Mouse (Mus musculus): ENCODE measurements around the gene Pafah2.

Gene Pafah2

DNA sequence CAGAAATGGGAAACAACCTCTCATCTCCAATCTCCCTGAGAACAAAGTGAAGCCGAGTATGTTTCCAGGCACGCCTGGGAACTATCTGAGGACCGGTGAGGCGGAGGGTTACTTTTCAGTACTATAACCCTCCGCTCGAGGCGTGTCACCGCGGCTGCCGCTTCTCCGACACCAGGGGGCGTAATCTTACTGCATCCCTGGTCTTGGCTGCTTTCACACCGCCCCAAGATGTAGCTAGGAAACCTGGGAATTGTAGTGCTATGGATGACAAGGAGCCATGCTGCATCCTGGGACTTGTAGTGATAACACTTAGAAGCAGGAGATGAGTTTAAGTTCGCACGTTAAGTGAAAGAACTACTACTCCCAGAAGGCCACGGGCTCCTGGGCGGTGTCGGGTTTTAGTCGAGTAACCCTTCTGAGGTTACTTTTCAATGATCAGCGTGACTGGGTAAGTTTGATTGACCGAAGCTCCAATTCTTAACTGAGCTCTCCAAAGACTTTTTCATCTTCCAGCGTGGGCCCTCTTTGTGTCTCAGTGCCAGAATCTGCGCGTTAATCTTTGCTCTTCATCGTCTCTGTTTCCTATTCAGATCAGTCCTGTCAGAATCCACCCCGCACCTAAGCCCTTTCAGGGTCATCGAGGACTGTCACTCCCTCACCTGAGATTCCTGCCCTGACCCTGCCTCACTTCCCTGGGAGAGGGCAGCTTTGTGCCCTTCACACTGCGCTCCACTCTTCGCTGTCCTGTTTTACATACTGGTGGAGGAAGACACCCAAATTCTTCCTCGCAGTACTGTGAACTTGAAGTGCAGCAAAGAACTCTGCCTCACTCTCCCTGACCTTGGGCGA lies at the start of gene Pafah2:
Pafah2 (plus strand) TSS at position 344 of the 849 bp plus-strand sequence.
- DNase-seq, result peak; percentile 92 to 98

DNA sequence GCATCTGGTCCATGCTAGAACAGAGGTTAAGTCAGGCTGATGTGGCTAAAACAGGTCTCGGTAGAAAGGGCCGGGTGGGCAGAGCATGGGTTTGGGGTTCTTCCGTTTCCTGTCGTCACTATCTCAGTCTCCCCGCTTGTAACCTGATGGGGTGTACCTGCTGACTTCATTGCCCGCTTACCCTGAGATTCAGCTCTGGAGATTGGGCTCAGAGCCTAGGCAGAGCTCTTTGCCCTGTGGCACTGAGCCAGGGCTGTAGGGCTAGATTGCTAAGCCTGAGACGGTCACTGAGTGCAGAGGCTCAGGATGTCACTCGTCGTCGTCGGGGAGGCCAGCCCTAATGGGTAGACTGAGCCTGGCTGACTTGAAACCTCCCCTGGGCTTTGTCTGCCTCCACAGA lies 48.0 kb upstream of the Pafah2 start:
- peak; percentile 87 to 91 for DNase-seq

DNA sequence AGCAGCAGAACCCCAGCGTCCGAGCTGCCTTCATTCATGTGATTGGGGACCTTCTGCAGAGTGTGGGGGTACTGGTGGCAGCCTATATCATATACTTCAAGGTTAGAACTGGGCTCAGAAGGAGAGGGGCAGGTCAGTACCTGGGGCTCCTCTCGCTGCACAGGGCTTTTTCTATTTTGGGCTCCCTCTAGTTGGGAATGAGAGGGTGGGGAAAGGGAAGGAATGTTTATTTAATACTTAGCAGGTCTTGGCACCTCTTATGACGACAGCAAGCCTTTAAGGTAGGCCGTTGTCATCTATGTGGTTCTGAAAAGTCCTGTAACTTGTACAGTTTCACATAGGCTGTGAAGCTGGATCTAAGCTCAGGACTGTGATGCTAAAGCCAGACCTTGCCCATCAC lies 47.6 kb upstream of the Pafah2 start:
- DNase-seq, result no peak

DNA sequence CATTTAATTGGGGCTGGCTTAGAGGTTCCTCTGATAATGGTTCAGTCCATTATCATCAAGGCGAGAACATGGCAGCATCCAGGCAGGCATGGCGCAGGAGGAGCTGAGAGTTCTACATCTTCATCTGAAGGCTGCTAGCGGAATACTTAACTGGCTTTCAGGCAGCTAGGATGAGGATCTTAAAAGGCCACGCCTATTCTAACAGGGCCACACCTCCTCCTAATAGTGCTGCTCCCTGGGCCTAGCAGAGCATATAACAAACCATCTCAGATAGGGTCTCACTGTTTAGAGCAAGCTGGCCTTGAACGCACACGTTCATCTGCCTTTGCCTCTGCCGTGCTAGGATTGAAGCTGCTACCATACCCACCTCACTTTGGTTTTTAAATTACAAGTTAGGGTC lies 46.3 kb upstream of the Pafah2 start:
- DNase-seq, result no peak

DNA sequence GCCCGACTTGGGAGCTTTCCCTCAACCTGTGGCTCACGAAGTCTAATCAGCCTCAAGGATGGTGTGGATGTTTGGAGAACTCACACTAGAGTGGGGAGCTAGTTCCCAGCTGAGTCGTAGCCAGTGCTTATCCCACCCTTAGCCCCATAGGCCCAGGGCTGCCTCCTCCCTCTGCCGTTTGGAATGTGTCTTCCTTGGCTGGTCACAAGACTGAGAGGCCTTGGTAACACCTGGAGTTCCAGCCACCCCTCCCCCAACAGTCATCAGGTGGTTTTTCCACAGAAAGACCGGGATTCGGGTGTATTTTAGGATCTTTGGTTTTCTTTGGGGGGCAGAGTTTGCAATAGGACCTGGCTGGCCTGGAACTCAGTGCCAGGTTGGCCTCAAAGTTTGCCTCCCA lies 45.5 kb upstream of the Pafah2 start:
- peak in 1 of 2 experiments; percentile 71 for DNase-seq

DNA sequence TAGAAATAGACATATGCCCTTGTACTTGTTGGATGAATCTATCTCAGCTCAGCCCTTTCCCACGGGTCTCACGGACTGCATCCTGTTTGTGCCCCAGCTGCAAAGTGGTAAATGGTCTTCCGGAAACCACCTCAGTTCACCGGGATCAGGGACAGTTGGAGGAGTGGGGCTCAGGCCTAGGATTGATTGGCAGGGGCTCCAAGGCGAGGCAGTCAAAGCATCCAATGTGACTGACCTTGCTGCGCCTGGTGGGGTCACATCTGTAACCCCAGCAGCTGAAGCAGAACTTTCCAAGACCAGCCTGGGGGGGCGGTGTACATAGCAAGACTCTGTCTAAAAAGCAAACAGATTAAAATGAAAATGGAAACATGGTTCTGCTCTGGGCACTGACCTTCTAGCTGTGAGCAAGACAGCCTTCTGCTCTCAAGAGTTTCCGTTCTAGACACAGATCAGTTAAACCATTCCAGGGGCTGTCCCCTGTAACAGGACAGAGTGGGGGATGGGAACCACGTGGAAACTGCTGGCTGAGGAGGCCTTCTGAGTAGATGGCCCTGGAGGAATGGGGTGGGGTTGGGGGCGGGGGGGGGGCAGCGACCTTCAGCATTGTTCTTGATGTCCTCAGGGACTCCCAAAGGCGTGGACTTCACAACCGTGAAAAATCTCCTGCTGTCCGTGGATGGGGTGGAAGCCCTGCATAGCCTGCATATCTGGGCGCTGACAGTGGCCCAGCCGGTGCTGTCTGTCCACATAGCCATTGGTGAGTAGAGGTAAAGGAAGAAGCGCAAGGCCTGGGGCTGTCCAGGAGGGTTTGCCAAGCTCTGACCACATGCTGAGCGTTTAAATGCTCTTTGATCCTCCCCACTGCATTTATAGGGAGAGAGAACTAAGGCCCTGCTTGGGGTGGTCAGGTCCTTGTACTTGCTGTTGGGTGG lies 44.5 kb upstream of the Pafah2 start:
- peak in 1 of 2 experiments; percentile 57 for DNase-seq

DNA sequence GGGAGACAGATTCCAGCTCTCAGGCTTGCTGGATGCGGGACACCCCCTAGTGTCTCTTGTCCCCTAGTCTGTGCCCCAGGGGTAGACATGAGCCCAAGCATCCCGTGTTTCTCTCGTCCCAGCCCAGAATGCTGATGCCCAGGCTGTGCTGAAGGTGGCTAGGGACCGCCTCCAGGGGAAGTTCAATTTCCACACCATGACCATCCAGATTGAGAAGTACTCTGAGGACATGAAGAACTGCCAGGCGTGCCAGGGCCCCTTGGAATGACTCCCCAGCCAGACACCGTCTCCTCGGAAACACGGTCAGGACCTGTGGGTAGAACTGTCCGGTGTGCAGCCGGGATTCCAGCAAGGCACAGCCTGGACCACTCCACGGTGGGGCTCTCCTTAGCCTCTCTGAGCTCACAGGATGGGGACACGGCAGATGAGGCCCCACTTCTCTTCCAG lies 43.8 kb upstream of the Pafah2 start:
- no peak for DNase-seq

DNA sequence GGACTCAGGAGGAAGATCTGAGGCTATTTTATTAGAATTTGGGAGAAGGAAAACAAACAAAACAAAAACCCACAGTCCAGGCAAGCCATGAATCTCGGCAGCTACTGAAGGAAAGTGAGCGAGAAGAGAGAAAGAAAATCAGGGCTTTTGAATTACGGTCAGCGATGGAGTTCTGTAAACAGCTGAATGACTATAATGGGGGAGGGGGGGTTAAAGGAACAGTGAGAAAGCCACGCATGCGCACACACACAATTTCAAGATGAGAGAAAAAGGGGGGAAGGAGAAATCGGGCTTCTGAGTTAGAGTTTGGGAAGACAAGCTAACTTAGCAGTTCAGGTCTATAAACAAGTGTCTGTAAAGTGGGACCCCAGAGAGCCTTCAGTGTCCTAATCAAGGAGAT lies 43.2 kb upstream of the Pafah2 start:
- DNase-seq, result no peak

DNA sequence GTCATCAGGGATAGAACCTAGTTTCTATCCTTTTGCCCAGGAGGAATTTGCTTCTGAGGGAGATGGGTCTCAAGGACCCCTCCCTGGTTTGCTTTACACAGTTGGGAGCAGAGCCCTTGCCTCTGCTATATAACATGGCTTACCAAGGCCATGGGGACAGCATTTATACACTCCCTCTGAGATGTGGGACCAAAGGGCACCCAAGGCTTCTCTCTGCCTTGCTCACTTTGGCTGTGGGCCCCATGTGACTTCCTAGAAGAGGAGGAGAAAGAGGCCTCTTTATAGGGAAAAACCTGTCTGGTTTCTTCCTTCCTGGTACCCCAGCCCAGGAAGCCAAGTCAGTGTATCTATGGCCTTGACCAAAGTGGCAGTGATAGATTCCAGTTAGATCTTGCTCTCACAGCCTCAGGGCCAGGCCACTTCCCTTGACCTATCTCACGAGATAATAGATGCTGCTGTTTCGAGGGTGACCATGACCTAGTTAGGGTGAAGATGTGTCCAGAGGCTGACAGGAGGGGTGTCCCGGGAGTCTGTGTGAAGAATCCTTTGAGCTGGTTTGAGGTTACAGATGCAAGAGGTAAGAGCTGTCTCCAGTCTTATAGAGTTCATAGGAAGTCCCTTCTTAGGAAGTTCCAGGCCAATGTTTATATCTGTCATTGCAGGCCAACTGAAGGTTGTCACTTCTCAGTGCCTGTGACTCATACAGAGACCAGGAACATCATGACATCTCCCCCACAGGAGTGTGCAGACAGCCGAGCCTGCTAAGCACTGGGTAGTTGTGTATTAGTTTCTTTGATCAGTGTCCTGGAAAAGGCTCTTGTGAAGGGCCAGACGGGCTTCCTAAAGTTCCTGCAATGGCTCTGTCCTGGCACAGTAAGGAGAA lies 42.4 kb upstream of the Pafah2 start:
- peak; percentile 42 to 50 for DNase-seq

DNA sequence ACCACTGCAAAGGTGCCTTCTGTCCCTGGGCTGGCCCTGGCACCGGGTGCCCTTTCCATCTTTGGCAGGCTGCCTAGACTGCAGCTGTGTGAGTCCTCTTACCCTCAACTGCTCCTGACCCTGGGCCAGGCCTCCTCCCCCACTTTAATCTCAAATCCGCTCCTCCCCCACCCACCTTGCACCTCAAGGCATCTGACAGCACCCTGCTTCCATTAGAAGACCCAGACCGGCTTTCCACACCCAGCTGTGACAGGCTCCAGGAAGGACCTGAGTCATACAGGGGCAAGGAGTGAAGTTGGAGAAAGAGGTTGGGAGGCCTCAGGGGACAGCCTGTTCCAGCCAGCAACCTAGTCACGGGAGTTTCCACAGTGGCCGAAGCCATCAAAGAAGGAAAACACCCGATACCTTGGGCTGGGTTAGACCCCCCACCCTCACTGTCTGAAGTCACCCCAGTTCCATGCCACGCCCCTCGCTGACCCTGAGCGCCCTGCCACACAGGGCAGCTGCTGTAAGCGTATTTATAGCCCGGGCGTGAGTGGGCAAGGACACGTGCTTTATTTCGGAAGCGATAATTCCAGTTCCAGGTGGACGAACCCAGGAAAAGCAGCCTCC lies 40.2 kb upstream of the Pafah2 start:
- peak; percentile 91 to 93 for DNase-seq

DNA sequence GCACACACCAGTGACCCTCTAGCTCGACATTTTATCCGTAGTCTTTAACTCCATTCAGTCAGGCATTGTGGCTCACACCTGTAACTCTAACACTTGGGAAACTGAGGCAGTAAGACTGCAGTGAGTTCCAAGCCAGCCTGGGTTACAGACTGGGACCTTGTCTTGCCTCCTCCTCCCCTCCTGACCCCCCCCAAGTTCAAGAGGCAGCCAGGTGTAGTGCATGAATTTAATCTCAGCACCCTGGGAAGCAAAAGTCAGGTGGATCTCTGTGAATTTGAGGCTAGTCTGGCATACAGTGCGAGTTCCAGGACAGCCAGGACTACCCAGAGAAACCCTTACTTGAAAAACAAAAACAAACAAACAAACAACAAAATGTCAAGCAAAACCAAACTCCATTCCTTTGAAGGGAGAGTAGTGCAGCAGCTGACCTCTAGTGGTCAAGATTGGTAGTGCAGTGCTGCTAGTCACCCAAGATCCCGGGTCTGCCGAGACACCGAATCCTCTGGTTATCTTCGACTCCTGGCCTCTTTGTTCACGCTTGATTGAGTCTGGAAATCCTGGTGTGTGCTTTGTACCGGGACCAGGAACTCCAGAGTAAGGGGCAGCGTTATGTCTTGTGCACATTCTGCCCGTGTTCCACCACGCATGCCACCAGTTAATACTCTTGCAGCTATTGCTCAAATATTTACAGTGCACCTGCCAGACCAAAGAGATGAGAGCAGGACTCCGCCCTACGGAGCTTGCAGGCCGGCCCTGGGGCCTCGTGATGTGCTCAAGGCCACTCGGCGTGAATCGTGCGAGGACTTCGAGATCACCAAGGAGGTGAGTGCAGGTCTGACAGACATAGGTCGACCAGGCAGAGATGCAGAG lies 39.3 kb upstream of the Pafah2 start:
- peak; percentile 86 to 93 for DNase-seq

DNA sequence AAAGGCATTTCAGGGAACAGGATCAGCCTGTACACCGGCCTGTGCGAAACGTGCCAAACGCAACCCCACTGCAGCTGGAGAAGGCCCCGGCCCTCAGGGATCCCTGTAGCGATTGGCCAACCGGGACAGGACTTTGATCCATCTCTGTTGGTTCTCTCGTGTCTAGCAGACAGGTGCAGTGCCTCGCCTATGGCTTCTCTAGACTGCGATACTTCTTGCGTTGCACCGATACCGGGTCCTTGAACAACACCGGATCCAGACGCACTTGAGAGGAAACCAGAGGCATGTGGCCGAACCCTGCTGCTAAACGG lies 38.7 kb upstream of the Pafah2 start:
- DNase-seq, result peak in 1 of 2 experiments; percentile 59

DNA sequence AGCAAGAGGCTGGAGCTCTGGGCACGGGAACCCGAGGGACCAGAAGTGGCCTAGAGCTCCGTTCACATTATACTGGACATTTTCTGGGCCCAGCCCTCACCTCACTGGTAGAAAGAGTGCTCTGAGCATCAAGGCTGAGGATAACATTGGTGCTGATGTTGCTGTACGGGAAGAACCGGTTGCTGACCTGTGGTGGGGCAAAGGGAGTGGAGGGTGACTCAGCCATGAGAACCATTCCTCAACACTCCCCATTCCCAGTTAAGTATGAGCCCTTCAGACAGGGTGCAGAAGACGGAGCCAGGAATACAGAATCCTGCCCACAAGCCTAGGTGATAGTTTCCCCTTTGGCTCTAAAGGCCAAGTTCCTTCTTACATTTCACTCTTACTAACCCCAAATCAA lies 36.5 kb upstream of the Pafah2 start:
- DNase-seq, result no peak

DNA sequence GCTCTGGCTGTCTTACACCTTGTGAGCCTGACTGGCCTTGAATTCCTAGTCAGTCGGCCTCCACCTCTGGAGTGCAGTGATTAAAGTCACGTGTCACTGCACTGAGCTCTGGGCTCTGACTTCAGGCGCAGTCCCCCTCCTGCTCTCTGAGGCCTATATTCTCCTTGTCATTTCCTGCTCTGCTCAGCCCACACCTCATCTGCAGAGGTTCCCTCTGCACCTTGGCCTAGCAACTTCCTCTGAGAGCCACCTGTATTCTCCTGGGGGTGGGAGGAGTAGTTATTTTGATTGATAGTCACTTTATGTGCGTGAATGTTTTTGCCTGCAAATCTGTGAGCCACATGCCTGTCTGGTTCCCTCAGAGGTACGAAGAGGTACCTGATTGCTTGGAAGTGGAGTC lies 34.9 kb upstream of the Pafah2 start:
- DNase-seq, result no peak

DNA sequence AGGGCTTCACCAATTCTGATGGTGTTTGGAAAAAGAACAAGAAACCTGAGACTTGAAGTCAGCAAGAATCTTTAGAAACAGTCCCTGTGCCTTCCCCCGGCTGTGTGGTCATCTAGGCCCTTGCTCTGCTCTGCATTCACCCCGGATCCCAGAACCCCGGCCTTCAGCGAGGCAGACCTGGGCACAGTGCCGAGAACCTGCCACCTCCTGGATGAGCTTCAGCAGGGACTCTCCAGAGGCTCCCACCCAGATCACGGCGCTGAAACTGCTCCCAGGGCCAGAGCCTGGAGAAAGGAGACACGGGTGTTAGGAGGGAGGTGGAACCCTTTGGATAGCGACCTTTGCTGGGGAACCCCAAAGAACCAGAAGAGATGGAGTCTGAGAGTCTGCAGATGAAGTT lies 34.0 kb upstream of the Pafah2 start:
- peak in 1 of 2 experiments; percentile 34 for DNase-seq

DNA sequence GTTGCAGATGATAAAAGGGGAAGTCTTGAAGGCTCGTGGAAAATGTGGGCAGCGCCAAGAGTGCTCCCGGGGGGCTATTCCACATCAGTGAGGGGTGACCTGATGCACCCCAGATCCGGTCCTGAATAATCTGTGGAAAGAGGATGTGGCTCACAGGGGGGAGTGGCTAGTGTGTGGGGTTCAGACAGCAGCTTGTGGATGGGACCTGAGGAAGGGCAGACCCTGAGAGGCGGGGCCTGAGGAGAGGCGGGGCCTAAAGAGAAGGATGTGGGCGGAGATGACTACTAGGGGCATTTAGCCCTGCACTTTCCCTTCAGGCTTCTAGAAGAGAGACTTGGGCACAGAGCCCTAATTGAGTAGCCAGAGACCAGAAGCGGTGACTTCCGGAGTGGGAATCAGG lies 33.5 kb upstream of the Pafah2 start:
- DNase-seq, result peak; percentile 49 to 71

DNA sequence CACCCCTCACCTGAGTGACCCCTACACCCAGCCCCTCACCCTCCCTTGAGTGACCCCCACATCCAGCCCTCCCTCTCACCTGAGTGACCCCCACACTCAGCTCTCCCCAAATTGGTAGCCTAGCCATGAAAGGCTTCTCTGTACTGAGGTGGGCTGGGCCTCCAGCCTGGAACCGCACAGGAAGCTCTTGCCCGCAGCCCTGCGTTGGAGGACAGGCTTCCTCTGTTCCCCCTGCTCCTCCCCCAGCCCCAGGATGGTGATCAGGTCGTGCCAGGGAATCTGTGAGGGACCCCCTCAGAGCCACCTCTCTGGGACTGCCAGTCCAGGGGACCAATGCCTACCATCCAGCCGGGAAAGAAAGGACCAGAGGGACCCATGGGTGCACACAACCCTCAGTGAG lies 30.8 kb upstream of the Pafah2 start:
- DNase-seq, result no peak

DNA sequence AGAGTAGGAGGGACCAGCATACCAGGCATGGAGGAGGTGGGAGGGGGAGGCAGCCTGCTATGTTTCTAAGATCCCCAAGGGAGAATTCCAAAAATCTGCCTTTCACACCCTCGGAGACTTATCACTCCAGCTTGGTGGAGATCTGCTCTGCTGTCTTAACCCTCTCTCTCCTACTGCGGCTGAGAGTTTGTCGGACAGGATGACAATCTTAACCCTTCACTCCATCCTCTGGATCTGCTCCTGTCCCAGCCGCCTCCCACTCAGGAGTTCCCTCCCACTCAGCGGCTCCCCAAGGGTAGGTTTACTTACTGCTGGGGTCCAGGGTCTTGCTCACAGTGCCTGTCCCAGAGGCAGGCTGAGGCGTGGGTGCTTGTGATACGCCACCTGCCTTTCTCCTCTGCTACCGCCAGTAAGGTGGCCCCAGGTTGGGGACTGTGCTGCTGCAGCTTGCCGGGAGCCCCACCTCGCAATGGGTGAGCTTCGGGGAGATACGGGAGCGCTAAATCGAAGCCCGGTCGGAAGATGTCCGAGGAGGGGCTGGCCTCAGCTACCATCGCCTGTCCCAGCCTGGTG lies 25.4 kb upstream of the Pafah2 start:
- no peak for DNase-seq

DNA sequence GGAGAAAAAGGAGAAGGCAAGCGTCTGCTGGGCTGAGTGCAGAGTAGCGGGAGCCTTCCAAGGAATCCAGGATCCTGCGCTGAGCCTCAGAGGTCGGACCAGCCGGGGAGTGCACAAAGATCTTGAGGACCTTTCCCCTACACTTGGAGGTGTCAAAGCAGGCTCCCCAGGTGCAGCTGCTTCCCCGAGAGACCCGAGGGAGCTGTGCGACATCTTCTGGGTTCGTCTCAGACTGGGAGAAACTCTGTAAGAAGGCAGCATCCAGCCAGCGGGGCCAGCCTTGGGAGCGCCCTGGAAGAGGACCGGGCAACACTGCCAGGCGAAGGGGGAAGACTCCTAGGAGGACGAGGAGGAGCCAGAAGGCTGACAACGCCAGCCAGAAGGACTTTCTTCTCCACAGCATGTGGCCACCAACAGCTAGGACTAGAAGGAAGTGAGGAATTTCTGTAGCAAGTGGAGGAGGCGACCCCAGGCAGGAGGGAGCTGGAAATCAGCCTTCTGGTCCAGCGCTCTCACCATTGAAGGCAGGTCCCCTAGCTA lies 24.7 kb upstream of the Pafah2 start:
- peak in 1 of 2 experiments; percentile 34 for DNase-seq

DNA sequence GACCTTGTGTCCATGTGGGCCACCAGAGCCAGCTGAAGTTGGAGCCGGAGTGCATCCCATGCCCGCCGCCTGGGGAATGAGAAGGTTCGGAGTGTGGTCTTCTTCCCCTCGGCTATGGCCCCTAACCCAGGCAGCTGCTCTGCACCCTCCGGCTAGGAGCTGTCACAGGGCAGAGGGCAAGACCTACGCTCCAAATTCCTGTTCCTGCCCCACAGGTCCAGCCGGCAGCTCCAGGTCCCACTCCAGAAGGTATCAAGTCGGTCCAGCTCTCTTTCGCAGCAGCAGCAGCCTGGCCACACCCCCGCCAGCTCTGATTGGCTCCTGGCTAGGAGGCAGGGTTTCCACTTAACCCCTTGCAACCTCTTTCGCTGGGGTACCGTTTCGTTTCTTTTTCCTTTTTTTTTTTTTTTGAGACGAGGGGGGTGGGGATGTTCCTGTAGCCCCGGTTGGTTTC lies 23.8 kb upstream of the Pafah2 start:
- peak; percentile 83 to 91 for DNase-seq

DNA sequence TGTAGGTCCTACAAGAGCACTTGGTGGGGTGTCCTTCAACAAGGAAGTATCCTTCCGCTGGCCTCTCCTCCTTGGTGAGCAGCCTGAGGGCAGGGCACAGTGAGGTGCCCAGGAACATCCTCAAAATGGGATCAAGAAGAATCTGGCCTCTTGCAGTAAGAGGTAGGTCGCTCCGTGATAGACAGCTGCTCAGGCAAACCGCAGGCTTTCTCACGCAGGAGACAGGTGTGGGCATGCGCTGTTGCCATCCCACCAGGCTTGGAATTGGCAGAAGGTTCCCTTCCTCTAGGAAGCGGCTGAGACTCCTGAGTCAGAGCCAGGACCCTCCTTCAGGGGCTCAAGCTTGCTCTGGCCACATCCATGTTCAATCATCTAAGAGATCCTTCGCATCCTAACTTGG lies 22.8 kb upstream of the Pafah2 start:
- DNase-seq, result no peak
